Mouse (Mus musculus): ENCODE data around the gene Asic2.

Gene Asic2

GRCm38 (mm10) chr11:81832381-81832780, 135.9 kb downstream of the Asic2 start:
- DNase-seq: no peak

GRCm38 (mm10) chr11:81816531-81816930, 151.7 kb downstream of the Asic2 start:
- DNase-seq: no peak

GRCm38 (mm10) chr11:81814816-81815215, 153.4 kb downstream of the Asic2 start:
- no peak for DNase-seq

GRCm38 (mm10) chr11:81806905-81807659, 161.2 kb downstream of the Asic2 start:
- DNase-seq: no peak

- DNase-seq: no peak
These were observed 164.7 kb downstream of the Asic2 start for GRCm38 (mm10) chr11:81803544-81803943.

GRCm38 (mm10) chr11:81802614-81803013, 165.6 kb downstream of the Asic2 start:
- no peak for DNase-seq

GRCm38 (mm10) chr11:81800899-81801298, 167.4 kb downstream of the Asic2 start:
- DNase-seq: no peak

- DNase-seq: no peak
These were observed 174.7 kb downstream of the Asic2 start for GRCm38 (mm10) chr11:81793588-81793987.

- no peak for DNase-seq
These were observed 176.7 kb downstream of the Asic2 start for GRCm38 (mm10) chr11:81791579-81791978.

GRCm38 (mm10) chr11:81780596-81780995, 187.7 kb downstream of the Asic2 start:
- DNase-seq: no peak

- DNase-seq: no peak
These were observed 188.4 kb downstream of the Asic2 start for GRCm38 (mm10) chr11:81779881-81780280.

GRCm38 (mm10) chr11:81771195-81771895, 196.9 kb downstream of the Asic2 start:
- DNase-seq: no peak

- DNase-seq: no peak
These were observed 198.5 kb downstream of the Asic2 start for GRCm38 (mm10) chr11:81769691-81770260.

- no peak for DNase-seq
These were observed 200.0 kb downstream of the Asic2 start for GRCm38 (mm10) chr11:81768305-81768704.

- no peak for DNase-seq
These were observed 200.5 kb downstream of the Asic2 start for GRCm38 (mm10) chr11:81767781-81768180.

- no peak for DNase-seq
These were observed 203.0 kb downstream of the Asic2 start for GRCm38 (mm10) chr11:81765288-81765687.

GRCm38 (mm10) chr11:81764778-81765177, 203.5 kb downstream of the Asic2 start:
- no peak for DNase-seq

GRCm38 (mm10) chr11:81757221-81757620, 211.0 kb downstream of the Asic2 start:
- DNase-seq: no peak

- no peak for DNase-seq
These were observed 217.4 kb downstream of the Asic2 start for GRCm38 (mm10) chr11:81750876-81751275.

- no peak for DNase-seq
These were observed 218.2 kb downstream of the Asic2 start for GRCm38 (mm10) chr11:81750016-81750415.

- DNase-seq: no peak
These were observed 229.3 kb downstream of the Asic2 start for GRCm38 (mm10) chr11:81738995-81739394.

GRCm38 (mm10) chr11:81737777-81738176, 230.5 kb downstream of the Asic2 start:
- DNase-seq: no peak

GRCm38 (mm10) chr11:81722071-81722470, 246.2 kb downstream of the Asic2 start:
- no peak for DNase-seq

- no peak for DNase-seq
These were observed 253.5 kb downstream of the Asic2 start for GRCm38 (mm10) chr11:81714801-81715200.
